7 mouse cellular contexts compared by ENCODE assay signal in genomic region chr16:26581913-26582376, GRCm38 (mm10). TPM values are rescaled to one million over a fixed set of nuclear protein-coding genes. Genes with fewer than 3 reads are reported as not detected.
DNase-seq lines count a peak whose midpoint lies in the region; ATAC-seq lines count a peak whose summit lies in the region.

No protein-coding gene starts in this region.

- no peaks in the 10 kb centered on the region for H3K9me3 ChIP-seq in limb, embryonic 12.5 days
- 0 out of 2 replicates have a peak, but pooled peaks cover 3% of the 10 kb centered on the region for H3K9me3 ChIP-seq in midbrain, embryonic 16.5 days (replicated peaks; ENCODE audit: control insufficient read depth, low read length, poor library complexity, severe bottlenecking)

- H3K4me1 ChIP-seq in limb, embryonic 12.5 days (replicated peaks) = peaks cover 5% of the 10 kb centered on the region; the same call in 1 of the 2 replicates
- no peaks in the 10 kb centered on the region; the same call in 1 of the 2 replicates for H3K4me1 ChIP-seq in midbrain, embryonic 16.5 days (ENCODE audit: control insufficient read depth, insufficient read depth, low read length)

- peak; percentile 32 for DNase-seq in left cerebral cortex, adult 11 months (ENCODE audit: low spot score)
- DNase-seq in left cerebral cortex, adult 9 months (ENCODE audit: low spot score in 2 of 2) = no peak
- DNase-seq in forelimb bud, embryonic 11.5 days (ENCODE audit: low read depth, low spot score) = peak; percentile 49
- no peak for DNase-seq in frontal cortex, postnatal 36 days (ENCODE audit: low spot score in 2 of 2)

- H3K36me3 ChIP-seq in limb, embryonic 12.5 days = no peaks in the 10 kb centered on the region
- H3K36me3 ChIP-seq in midbrain, embryonic 16.5 days (ENCODE audit: control insufficient read depth, insufficient read depth, low read length) = no peaks in the 10 kb centered on the region

- H3K4me2 ChIP-seq in limb, embryonic 12.5 days = peak overlapping the region; percentile 74
- H3K4me2 ChIP-seq in midbrain, embryonic 16.5 days (ENCODE audit: low read length) = peak overlapping the region; percentile 70

- peaks cover 10% of the 10 kb centered on the region for H3K27me3 ChIP-seq in limb, embryonic 12.5 days
- H3K27me3 ChIP-seq in midbrain, embryonic 16.5 days (ENCODE audit: control insufficient read depth, insufficient read depth, low read depth, low read length) = no peaks in the 10 kb centered on the region; the same call in 1 of the 2 replicates

- H3K9ac ChIP-seq in limb, embryonic 12.5 days (replicated peaks) = peak overlapping the region; percentile 71
- H3K9ac ChIP-seq in midbrain, embryonic 16.5 days (ENCODE audit: low read depth, low read length) = peak overlapping the region; percentile 75

- H3K4me3 ChIP-seq in limb, embryonic 12.5 days (replicated peaks) = peak overlapping the region; percentile 64
- H3K4me3 ChIP-seq in midbrain, embryonic 16.5 days (ENCODE audit: low read depth, low read length) = peak overlapping the region; percentile 70

- WGBS in limb, embryonic 12.5 days = under 1% methylated on average over 16 of the region's 16 CpGs
- under 1% methylated on average over 16 of the region's 16 CpGs for WGBS in midbrain, embryonic 16.5 days

- peak; percentile 51 for ATAC-seq in common myeloid progenitor, adult 5-6 weeks (replicated peaks; ENCODE audit: low read depth, poor library complexity, severe bottlenecking)
- peak; percentile 52; the same call in 1 of the 2 replicates for ATAC-seq in limb, embryonic 12.5 days (ENCODE audit: insufficient number of reproducible peaks, insufficient read depth, low FRiP score, low TSS enrichment, low read depth)
- ATAC-seq in midbrain, embryonic 16.5 days = peak; percentile 73

- H3K27ac ChIP-seq in limb, embryonic 12.5 days = peak overlapping the region; percentile 69; the same call in 1 of the 2 replicates
- 0 out of 2 replicates have a peak overlapping the region, but pooled peaks have one; percentile 29 for H3K27ac ChIP-seq in midbrain, embryonic 16.5 days (ENCODE audit: low read length)

RNA-seq across cellular contexts. Expression of gene Il1rap, which starts 0.4 kb away (rescaled TPM):
- total RNA-seq in common myeloid progenitor, adult 5-6 weeks (2017) = 11.1 and 11.4 TPM in 2 replicates
- polyA plus RNA-seq in limb, embryonic 12.5 days (2016; fragmentation: Nextera tagmentation; extraction: Ambion mirVana) = 7.6 and 8.2 TPM in 2 replicates
- polyA plus RNA-seq in midbrain, embryonic 16.5 days (2015; fragmentation: Nextera tagmentation; extraction: Ambion mirVana) = 8.2 and 8.6 TPM in 2 replicates

RNA-seq across cellular contexts. Expression of gene Tmem207, which starts 55.4 kb away (rescaled TPM):
- total RNA-seq in common myeloid progenitor, adult 5-6 weeks (2017) = not detected in 2 replicates
- polyA plus RNA-seq in limb, embryonic 12.5 days (2016; fragmentation: Nextera tagmentation; extraction: Ambion mirVana) = not detected in 2 replicates
- polyA plus RNA-seq in midbrain, embryonic 16.5 days (2015; fragmentation: Nextera tagmentation; extraction: Ambion mirVana) = 0.16 and 0.57 TPM in 2 replicates

Comparison
In these comparisons a context has a peak if more than half of its experiments do, and no peak if none do; other contexts are left out.
1. DNase-seq: peak in left cerebral cortex, adult 11 months (single experiment) and forelimb bud, embryonic 11.5 days (single experiment); none in left cerebral cortex, adult 9 months (0 of 2) and frontal cortex, postnatal 36 days (0 of 2).
2. Peak in every context shown above with its lines, with median percentiles within 50 percentile points of each other: ATAC-seq.